Mouse (Mus musculus) urinary bladder, postnatal 25 days (tissue): ENCODE measurements around the gene Slc30a6.
A peak's percentile ranks its signal among the peaks of the same experiment; 100 is the strongest.

Experiments used
- DNase-seq: peaks from one replicate; pipeline ENCODE4 v3.0.0; 2022; ENCODE audit warnings: low spot score

Slc30a6 gene

DNA sequence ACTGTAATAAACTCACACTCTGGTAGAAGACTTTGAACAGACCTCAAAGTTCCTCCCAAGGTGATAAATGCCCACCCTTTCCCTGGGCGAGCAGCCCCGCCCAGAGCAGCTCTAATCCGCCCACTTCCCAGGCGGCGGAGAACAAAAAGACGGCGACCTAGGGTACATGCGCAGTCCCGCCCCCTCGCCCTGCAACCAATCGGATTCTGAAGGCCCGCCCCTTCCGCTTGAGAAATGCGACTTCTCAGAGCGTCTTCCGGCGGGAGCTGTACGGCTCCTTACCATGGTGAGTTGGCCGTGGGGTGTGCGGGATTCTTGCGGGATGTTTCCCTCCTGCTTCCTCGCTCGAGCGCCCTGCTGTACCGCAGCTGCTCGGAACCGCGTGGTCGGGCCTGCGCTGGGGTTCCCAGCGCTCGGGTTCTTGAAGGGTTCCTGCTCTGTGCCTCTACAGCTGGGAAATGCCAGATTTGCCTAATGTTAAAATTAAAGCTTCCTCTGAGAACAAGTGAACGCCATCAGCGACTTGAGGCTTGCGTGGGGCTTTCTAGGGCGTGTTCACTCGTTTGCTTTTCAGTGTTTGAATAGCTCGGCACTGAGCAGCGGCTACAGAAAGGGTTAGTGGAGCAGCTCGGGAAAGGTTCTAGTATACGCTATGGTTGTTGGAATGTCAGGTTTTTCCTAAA, at the start of gene Slc30a6:
Gene Slc30a6 (plus strand): TSS at position 226 of the 683 bp plus-strand sequence.
- DNase-seq, result peak; percentile 95

DNA sequence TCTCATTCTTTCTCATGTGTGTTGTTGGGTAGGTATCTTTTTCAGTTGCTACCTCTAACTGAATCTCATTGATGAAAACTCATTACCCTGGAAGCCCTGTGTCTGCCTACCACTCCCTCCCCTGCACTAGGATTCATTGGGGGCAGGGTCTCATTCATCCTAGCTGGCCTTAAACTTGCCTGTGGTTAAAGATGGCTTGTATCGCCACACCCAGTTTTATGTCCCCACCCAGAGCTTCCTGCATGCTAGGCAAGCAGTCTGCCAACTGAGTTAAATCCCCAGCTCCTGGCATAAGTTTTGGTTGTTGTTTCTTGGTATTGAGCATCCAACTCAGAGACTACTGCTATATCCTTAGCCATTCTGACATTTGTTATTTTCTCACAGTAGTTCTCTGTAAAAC, 31.8 kb upstream of the Slc30a6 start:
- DNase-seq, result no peak

DNA sequence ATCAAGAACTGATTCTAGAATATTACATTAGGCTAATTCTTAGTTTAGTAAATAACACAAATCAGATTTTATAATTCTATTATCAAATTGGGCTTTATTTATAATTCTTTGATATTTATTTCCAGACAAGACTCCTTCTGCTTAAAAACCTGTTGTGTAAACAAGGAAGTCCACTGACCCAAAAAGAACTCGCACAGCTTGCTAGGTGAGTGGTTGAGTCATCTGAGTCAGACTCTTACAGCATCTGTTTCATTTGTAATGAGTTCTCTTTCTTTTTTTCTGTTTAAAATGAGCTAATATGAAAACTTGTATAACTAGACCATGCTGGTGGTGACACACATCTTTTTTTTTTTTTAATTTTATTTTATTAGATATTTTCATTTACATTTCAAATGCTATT, 18.5 kb upstream of the Slc30a6 start:
- DNase-seq, result peak; percentile 29

DNA sequence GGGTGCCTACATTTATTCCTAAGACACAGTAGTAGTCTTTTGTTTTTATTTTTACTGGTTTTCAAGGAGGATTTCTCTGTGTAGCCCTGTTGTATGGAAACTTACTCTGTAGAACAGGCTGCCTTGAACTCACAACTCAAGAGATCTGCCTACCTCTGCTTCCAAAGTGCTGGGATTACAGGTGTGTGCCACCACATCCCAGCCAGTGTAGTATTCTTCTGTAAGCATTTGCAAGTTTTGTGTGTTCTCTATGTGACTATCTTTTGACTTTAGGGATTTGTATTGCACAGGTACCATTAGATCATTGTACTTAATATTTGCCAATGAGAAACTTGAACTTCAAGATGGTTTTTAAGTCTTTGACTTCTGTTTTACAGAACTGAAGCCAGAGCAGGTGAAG, 8.8 kb upstream of the Slc30a6 start:
- no peak for DNase-seq

DNA sequence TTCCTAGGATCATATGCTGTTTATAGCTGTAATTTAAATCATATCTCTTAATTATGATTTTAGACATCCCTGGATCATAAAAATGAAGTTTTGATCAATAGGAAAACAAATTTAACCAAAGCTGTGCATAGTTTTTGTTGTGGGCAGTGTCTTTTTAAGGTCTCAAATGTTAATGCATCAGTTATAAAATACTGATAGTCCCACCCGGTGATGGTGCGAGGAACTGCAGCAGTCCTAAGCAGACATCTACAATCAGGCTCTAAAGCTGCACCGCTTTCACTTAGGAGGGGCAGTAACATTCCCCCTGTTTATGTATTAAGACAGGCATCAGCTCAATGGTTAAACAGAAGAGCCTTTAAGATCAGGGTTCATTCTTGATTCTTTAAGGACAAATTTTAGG, 5.6 kb upstream of the Slc30a6 start:
- no peak for DNase-seq

DNA sequence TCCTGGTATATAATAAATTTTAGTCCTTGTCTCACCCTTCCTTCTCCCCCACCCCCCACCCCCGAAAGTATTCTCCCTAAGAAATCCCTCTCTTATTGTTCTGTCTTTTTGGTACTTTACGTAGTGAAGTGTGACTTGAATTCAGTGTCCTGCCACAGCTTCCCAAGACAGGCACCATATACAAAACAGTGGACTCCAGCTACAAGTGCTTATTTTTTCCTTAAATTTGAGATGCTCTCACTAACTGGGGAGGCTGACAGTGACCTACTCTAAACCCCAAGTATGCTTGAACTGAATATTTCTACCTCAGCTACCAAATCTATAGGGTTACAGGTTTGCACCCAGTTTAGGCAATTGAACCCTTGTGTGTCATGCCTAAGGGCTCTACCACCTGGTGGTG, 1.0 kb upstream of the Slc30a6 start:
- no peak for DNase-seq

DNA sequence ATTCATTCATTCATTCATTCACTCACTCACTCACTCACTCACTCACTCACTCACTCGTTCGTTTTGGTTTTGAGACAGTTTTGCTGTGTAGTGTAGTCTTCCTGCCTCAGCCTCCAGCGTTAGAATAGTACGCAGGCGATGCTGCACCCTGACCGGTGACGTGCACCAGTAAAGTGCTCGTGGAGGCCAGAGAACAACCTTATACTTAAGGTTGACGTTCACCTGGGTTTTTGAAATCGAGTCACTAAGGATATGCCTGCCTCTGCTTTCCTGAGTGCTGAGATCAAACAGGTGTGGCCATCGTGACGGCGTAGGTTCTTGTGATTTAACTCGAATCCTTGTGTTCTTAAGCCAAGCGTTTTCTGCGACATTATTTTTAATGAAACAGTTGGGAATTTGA, 553 bp upstream of the Slc30a6 start:
- no peak for DNase-seq

DNA sequence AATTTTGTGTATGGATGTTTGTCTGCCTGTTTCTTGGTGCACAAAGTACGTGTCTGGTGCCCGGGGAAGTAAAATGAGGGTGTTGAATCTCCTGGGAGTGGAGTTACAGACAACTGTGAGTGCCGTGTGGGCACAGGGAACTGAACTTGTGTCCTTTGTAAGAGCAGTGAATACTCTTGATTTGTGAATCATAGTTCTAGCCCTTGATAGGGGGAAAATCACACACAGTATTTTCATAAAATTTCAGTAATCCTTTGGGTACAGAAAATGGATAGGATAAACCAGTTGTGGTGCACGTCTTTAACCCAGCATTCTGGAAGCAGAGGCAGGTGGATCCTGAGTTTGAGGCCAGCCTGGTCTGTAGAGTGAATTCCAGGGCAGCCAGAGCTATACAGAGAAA, 1.4 kb downstream of the Slc30a6 start:
- no peak for DNase-seq

DNA sequence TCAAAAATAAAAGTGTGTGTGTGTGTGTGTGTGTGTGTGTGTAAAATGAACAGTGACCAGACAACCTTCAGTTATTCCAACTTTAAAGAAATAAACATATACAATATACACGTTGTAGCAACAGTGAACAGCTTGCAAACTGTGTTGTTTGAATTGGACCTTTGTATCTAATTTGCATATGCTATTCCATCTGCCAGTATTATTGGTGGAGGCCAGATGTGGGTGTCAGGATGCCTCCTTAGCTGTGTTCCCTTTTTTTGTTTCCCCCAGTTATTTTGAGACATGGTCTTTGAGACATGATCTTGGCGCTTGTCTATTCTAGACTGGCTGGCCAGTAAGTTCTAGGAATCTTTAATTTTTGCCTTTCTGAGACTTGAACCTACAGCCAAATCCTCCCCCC, 1.8 kb downstream of the Slc30a6 start:
- no peak for DNase-seq

DNA sequence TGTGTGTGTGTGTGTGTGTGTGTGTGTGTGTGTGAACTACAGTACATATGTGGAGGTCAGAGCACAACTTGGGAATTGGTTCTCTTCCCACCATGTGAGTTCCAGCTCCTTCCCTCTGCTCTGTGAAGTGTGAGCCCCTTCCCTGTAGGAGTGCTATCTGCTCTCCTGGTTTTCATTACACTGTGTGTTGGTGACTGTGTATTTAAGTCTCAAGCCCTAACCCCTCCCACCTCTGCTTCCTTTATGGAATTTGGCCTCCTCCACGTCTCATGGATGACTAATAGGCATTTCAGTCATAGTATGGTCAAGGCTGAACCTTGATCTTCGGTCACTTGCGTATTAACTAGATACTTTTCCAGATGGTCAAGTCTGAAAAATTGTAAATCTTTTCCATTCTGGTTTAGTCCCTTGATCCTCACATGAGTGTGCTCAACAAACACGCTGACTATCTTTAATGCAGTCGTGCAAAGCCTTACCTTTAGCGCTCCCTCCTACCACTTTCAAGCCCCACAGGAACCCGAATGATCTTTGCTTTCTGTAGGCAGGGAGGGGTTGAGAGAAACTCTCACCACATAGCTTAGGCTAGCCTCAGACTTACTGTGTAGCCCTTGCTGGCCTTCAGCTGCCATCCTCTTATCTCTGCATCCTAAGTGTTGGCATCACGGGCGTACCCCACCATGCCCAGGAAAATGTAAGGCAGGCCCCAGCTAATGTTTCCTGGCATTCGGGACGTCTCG, 7.2 kb downstream of the Slc30a6 start:
- DNase-seq, result no peak

DNA sequence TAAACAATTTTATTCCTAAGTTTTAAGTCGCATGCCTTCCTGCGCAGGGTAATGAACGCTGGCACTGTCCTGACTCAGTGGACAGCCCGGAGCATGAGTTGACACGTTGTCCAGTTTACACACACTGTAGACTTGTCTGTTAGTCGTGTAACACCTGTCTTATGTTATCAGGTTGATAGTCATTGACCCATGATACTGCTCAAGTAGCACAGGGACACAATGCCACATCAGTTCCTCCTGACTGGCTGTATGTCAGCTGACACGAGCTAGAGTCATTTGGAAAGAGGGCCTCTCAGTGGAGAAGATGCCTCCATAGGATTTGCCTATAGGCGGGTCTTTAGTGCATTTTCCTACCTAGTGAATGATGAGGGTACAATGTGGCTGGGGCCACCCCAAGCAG, 11.1 kb downstream of the Slc30a6 start:
- DNase-seq, result no peak

DNA sequence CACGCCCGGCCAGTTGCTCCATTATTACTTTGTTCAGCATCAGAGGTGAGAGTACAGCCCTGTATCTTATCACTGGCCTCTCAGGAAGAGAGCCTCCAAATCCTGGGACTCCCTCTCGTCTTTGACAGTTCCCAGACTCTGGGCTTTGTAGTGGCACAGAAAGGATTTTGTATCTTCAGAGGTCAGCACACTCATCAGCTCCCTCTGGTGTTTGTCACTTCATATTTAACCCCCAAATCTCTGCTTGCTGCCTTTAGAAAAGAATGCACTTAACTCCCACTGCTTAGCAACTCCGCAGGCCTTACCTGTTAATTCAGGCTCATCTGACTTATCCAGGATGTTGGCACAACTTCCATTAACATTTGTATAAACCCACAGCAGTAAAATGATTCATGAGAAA, 14.3 kb downstream of the Slc30a6 start:
- DNase-seq, result no peak

DNA sequence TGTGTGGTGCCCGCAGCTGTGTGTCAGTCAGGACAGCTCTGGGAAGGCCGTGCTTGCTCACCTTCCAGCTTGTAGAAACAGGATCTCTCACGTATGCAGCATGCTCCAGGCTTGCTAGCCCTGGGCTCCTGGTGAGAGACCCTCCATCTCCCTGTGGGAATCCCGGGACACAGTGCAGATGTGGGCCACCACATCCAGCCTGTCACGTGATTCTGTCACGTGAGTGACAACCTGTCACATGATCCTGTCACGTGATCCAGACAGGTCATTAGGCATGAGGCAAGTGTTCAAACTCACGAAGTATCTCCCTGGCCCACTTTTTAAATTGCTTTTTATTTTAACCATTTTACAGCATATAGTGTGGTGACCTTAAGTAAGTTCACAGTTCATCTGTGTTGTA, 17.9 kb downstream of the Slc30a6 start:
- DNase-seq, result no peak

DNA sequence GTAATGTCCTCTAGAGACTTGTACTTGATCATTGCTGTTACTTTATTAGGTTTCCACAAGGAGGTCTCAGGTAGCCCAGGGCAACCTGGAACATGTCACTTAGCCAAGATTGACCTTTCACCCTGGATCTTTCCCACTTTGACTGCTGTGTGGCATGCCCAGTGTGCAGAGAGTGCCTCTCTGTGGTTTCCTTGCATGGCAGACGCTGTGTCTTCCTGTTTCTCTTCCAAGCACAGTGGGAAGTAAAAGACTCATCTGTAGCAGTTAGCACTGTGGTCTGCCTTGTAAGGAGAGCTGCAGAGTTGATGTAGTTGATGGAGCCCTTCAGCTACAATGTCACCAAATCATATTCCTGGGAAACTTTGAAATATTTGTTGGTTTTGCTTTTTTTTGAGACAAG, 19.3 kb downstream of the Slc30a6 start:
- no peak for DNase-seq

DNA sequence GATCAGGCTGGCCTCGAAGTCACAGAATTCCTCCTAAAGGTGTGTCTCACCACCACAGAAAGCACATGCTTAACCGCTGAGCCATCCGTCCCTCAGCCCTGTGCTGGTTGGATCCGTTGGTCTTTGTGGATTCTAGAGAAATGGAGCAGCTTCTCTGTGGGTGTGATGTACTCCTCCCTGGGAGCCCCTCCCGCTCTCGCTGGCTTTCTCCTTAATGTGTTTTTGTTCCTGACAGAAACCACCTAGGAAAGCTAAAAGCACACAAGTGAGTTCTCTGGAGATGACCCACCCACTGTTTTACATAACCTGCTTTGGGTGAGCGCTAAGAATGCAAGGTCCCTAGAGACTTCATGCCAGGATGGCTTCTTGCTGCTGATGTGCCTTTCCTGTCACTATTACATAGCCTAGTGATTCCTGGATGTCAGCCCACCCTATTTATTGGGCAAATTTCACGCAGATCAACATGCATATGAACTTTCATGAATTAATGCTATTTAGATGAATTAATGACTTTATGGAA, 21.5 kb downstream of the Slc30a6 start:
- DNase-seq, result no peak

DNA sequence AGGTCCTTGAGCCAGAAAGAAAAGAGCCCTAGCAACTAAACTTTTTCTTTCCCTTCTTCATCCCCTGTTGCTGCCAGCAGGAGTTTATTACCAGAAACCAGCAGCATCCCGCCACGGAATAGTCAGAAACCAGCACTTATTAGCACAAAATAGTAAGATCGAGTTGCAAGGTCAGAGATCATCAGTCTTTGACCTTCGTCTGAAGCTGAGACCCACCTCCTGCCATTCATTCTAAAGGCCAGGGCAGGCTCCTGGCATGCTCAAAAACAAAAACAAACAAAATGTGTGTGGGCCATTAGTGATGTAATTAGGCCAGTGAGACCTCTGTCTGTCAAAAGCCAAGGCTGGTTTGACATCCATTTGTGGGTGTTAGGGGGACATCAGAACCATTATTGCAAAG, 22.8 kb downstream of the Slc30a6 start:
- no peak for DNase-seq

DNA sequence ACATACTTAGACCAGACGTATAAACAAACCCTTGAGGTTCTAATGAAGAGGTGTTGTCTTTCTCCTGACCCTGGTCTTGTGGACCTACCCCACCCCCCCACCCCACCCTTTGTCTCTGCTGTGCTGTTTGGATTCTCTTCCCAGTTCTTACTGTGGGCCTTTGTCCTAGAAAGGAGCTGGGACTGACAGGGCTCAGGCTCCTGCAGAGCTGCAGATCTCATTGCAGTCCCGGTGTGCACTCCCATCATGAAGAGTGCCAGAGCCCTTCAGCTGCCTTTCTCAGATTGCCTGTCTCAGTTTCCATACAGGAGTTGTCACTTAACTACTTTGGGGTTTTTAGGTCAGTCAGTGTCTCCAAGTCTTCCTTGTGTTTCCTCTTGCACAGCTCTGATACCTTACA, 25.2 kb downstream of the Slc30a6 start:
- no peak for DNase-seq

DNA sequence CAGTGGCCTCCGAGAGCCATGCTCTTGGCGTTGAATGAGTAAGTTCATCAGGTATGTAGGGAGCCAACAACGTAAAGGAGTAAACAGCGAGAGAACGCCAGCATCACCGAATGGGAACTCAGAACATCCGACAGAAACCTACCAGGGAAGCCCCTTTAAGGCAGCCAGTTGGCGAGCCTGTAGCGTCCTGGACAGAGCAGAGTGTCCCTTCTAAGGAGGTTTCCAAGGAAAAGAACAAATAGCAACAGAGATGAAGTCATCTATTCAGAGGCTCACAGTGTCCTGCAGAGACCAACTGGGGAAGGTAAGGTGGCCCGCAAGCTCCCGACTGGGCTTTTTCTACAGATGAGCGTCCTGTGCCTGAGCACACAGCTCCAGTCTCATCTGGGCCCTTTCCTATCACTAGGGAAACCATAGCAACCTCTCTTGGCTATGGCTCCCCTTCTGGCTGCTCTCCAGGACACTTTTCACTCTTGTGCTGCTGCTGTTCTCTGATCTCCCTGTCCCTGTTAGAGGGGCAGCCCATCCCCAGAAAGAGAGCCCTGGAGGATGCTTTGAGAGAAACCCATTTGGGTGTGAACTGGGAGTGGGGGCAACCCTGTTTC, 29.1 kb downstream of the Slc30a6 start:
- DNase-seq, result no peak

DNA sequence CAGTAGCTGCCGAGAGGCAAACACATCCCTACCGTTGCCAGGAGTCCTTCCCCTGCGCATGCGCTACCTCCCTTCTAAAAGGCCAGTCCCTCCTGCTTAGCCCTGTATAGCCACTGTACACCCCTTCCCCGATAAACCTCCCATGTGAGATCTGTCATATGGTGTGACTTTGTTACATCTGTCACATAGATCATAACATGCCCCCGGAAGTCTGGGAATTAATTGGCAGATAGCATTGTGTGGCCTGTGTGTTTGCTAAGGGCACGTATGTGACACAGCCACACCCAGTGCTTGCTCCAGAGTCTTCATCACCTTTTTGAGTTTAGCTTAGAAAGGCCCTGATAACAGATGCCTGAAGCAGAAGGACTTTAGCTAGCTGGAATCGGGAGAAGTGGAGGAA, 34.7 kb downstream of the Slc30a6 start:
- no peak for DNase-seq

DNA sequence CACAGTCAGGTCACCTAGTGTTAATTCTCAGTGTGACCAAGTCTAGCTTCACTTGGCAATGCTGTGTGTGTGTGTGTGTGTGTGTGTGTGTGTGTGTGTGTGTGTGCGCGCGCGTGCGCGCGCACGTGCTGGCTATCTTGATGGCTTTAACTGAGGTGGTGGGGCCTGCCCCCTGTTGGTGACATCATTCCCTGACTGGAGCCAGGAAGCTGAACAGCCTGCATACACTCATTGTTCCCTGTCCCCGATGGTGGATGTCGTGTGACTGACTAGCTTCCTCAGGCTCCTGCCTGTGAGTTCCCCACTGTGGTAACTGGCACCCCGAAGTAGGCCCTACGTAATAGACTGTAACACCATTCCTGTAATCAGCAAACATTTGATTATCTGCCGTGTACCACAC, 36.1 kb downstream of the Slc30a6 start:
- DNase-seq, result no peak

DNA sequence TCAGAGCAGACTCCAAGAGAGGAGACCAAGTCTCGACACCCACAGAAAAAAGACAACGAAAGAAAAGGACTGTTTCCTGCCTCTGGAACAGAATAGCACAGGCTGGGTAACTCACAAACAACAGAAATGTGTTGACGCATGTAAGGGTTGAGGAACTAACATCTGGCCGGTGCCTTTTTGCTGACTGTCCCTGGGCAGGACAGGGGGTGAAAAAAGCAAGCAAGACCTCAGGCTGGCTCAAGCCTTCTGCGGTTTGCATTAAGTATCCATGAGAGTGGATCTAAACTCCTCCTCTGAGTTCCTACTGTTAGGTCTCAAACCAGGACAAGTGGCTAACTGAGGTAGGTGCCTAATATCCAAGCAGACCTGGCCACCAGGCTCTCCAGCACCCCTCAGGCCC, 37.2 kb downstream of the Slc30a6 start:
- DNase-seq, result no peak

DNA sequence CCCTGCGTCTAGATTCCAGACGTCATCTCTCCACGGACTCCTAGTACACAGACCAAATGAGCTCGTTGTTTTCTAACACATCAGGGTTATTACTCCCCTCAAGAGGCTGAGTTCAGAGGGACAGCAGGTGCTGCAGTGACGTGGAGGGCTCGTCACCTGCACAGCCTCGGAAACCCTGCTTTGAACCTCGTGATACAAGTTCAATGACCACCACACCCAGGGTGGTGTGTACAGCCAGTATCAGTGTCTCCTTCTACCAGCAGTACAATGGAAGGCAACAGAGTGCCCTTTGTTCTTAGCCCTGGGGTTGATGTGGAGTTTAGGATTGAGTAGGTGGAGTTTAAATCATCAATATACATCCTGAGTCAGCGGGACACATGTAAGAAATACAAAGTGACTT, 42.4 kb downstream of the Slc30a6 start:
- no peak for DNase-seq

DNA sequence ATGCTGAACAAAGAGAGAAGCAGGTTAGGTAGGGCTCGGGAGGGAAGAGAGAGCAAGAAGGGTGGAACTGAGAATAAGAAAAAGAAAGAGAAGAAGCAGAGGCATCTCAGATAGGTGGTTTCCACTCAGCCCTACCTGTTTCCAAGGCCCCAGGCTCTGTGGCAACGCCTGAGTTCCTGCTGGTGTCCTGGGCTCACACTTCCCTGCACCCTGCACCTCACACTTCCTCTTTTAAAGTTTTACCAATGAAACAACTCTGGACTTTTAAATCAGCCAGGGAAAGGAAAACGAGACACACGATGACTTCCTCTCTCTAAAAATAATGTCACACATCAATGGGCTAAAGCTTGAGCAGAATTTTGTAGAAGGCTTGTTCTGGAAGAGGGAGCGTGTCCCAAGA, 45.1 kb downstream of the Slc30a6 start:
- DNase-seq, result no peak
